Mouse (Mus musculus): ENCODE results near the gene Ankrd39. TPM values are rescaled to one million over a fixed set of nuclear protein-coding genes. Genes with fewer than 3 reads are reported as not detected.
A peak's percentile ranks its signal among the peaks of the same experiment; 100 is the strongest.

Ankrd39 gene
- total and polyA plus RNA-seq, 3 experiments = 6.2 to 11.1 (median 6.3) TPM

DNA sequence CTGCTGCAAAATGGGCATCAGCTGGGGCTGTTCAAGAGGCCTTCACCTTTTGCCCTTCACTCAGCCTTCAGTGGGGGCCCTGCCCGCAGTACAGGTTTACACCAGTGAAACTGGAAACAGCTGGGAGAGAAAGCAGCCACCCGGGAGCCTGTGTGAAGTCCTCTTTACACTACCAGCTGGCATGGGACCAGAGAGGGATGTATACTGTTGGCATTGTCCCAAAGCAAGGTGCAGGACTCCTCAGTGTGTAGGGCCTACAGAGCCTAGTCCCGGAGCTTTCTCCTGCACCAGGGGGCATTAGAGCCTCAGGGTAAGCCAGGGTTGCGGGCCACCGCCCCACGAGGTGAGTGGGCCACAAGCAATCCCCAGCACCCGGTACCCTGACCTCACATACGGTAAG is 16.8 kb downstream of the Ankrd39 start:
- H3K79me2 ChIP-seq (replicated peaks; ENCODE audit: control insufficient read depth, insufficient read depth, low read length) = no peaks in the 10 kb centered on the region
- intact Hi-C loops (cut with DNase I) = no loop called here
- DNase-seq = no peak
- no peak for TF ChIP-seq POLR2A (IDR thresholded peaks at IDR 0.05; ENCODE audit: insufficient read depth, low read depth, low read length)
- TF ChIP-seq EP300 (IDR thresholded peaks at IDR 0.05; ENCODE audit: insufficient read depth, low read depth, low read length) = no peak
- TF ChIP-seq CTCF (IDR thresholded peaks at IDR 0.05) = no peak
- no peak overlapping the region for H3K4me3 ChIP-seq
- WGBS = 63% methylated on average over 8 of the region's 8 CpGs
- H3K27ac ChIP-seq = no peak overlapping the region; the same call in 1 of the 2 replicates
- no peaks in the 10 kb centered on the region for H3K27me3 ChIP-seq (ENCODE audit: control insufficient read depth, insufficient read depth, low read length)
- H3K36me3 ChIP-seq (ENCODE audit: control insufficient read depth, insufficient read depth, low read length) = no peaks in the 10 kb centered on the region
- H3K4me1 ChIP-seq (ENCODE audit: control insufficient read depth, insufficient read depth, low read length) = peaks cover 2% of the 10 kb centered on the region; the same call in 1 of the 2 replicates
- H3K9ac ChIP-seq (ENCODE audit: low read depth, low read length) = no peak overlapping the region

DNA sequence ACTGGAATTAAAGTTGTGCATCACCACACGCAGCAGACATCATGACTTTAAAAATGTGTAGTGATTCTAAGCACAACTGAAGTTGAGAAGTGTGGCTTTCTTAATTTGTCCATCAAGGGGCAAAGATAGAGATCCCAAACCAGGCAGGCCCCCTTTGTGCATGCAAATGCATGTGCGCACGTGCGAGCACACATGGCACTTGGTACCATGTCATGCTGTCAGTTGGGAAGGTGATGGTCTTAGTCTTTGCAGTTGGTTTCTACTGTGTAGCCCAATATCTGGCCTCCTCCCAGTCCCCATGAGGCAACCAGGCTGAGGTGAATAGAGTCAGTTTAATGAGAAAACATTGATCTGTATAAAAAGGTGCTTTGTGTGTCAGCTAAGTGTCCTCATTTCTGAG is 17.4 kb downstream of the Ankrd39 start:
- H3K27me3 ChIP-seq (ENCODE audit: control insufficient read depth, insufficient read depth, low read length) = no peaks in the 10 kb centered on the region
- H3K4me1 ChIP-seq (ENCODE audit: control insufficient read depth, insufficient read depth, low read length) = peaks cover 2% of the 10 kb centered on the region; the same call in 1 of the 2 replicates
- no peaks in the 10 kb centered on the region for H3K79me2 ChIP-seq (replicated peaks; ENCODE audit: control insufficient read depth, insufficient read depth, low read length)
- DNase-seq = no peak
- 92% methylated on average over 4 of the region's 4 CpGs for WGBS
- no peaks in the 10 kb centered on the region for H3K36me3 ChIP-seq (ENCODE audit: control insufficient read depth, insufficient read depth, low read length)
- H3K27ac ChIP-seq = no peak overlapping the region
- TF ChIP-seq POLR2A (IDR thresholded peaks at IDR 0.05; ENCODE audit: insufficient read depth, low read depth, low read length) (0 out of 2 replicates have a peak, but pooled peaks have one; percentile 36), CTCF (IDR thresholded peaks at IDR 0.05) (no peak), EP300 (IDR thresholded peaks at IDR 0.05; ENCODE audit: insufficient read depth, low read depth, low read length) (no peak)
- H3K9ac ChIP-seq (ENCODE audit: low read depth, low read length) = no peak overlapping the region
- no peak overlapping the region for H3K4me3 ChIP-seq
- intact Hi-C loops (cut with DNase I) = no loop called here

DNA sequence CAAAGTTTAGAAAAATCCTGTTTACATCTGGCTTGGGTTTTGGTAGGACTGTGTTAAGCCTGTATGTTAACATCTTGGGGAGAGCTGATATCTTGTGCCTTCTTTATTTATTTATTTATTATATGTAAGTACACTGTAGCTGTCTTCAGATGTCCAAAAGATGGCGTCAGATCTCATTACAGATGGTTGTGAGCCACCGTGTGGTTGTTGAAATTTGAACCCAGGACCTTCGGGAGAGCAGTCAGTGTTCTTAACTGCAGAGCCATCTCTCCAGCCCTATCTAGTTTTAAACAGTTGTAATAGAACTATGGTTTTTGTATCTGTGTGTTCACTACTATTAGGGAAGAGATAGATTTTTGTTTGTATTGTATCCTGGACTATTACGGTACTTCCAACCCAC is 18.0 kb downstream of the Ankrd39 start:
- WGBS = 85% methylated on average over 4 of the region's 4 CpGs
- Histone ChIP-seq H3K9ac (ENCODE audit: low read depth, low read length) (no peak overlapping the region), H3K4me3 (no peak overlapping the region), H3K79me2 (replicated peaks; ENCODE audit: control insufficient read depth, insufficient read depth, low read length) (no peaks in the 10 kb centered on the region), H3K27ac (no peak overlapping the region), H3K36me3 (ENCODE audit: control insufficient read depth, insufficient read depth, low read length) (no peaks in the 10 kb centered on the region), H3K27me3 (ENCODE audit: control insufficient read depth, insufficient read depth, low read length) (no peaks in the 10 kb centered on the region), H3K4me1 (ENCODE audit: control insufficient read depth, insufficient read depth, low read length) (peaks cover 2% of the 10 kb centered on the region; the same call in 1 of the 2 replicates)
- TF ChIP-seq POLR2A (IDR thresholded peaks at IDR 0.05; ENCODE audit: insufficient read depth, low read depth, low read length) = no peak
- TF ChIP-seq EP300 (IDR thresholded peaks at IDR 0.05; ENCODE audit: insufficient read depth, low read depth, low read length) = no peak
- TF ChIP-seq CTCF (IDR thresholded peaks at IDR 0.05) = no peak
- intact Hi-C loops (cut with DNase I) = no loop called here
- no peak for DNase-seq

DNA sequence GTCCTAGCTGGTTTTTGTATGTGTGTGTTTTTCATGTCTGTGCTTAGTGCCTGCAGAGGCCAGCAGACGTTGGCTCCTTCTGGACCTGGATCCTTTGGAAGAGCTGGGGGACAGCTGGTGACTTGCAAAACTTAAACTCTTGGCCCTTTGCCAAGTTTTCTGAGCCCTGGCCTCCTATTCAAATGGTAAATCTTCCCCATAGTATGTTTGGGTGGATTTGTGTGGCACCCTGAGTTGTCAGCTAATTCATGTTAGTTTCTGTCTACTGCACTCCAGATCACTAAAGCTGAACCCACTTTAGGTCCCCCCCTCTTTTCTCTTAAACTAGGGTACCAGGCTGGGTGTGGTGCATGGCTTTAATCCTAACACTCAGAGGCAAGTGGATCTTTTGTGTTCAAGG is 18.9 kb downstream of the Ankrd39 start:
- no peak overlapping the region for H3K4me3 ChIP-seq

DNA sequence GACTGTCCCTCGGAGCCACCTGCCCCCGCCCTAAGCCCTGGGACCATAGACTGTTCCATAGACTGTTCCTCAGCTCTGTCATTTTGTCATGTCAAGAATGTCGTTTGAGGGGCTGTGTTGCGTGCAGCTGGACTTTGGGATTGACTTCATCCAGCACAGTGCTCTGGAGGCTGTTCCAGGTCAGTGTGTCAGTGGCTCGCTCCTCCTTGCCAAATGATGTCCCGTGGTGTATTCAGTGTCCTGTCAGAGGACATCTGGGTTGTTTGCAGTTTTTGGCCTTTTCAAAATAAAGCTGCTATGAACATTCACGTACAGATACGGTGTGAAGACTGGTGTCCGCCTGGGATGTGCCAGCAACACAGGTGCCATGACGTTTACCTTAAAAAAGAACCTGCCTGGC is 20.3 kb downstream of the Ankrd39 start:
- H3K4me3 ChIP-seq = no peak overlapping the region
- 82% methylated on average over 10 of the region's 10 CpGs for WGBS
- H3K27ac ChIP-seq = no peak overlapping the region
- H3K27me3 ChIP-seq (ENCODE audit: control insufficient read depth, insufficient read depth, low read length) = no peaks in the 10 kb centered on the region
- no peak overlapping the region for H3K9ac ChIP-seq (ENCODE audit: low read depth, low read length)
- peaks cover 2% of the 10 kb centered on the region; the same call in 1 of the 2 replicates for H3K4me1 ChIP-seq (ENCODE audit: control insufficient read depth, insufficient read depth, low read length)
- DNase-seq = no peak
- H3K36me3 ChIP-seq (ENCODE audit: control insufficient read depth, insufficient read depth, low read length) = peaks cover 3% of the 10 kb centered on the region
- intact Hi-C loops (cut with DNase I) = no loop called here
- no peaks in the 10 kb centered on the region for H3K79me2 ChIP-seq (replicated peaks; ENCODE audit: control insufficient read depth, insufficient read depth, low read length)
- TF ChIP-seq POLR2A (IDR thresholded peaks at IDR 0.05; ENCODE audit: insufficient read depth, low read depth, low read length) (no peak), EP300 (IDR thresholded peaks at IDR 0.05; ENCODE audit: insufficient read depth, low read depth, low read length) (no peak), CTCF (IDR thresholded peaks at IDR 0.05) (no peak)

More for the DNA sequence above, 18.9 kb downstream of the Ankrd39 start:
- Histone ChIP-seq H3K79me2 (replicated peaks; ENCODE audit: control insufficient read depth, insufficient read depth, low read length) (no peaks in the 10 kb centered on the region), H3K9ac (ENCODE audit: low read depth, low read length) (no peak overlapping the region), H3K27ac (no peak overlapping the region), H3K4me1 (ENCODE audit: control insufficient read depth, insufficient read depth, low read length) (peaks cover 2% of the 10 kb centered on the region; the same call in 1 of the 2 replicates), H3K27me3 (ENCODE audit: control insufficient read depth, insufficient read depth, low read length) (no peaks in the 10 kb centered on the region), H3K36me3 (ENCODE audit: control insufficient read depth, insufficient read depth, low read length) (no peaks in the 10 kb centered on the region)
- TF ChIP-seq POLR2A (IDR thresholded peaks at IDR 0.05; ENCODE audit: insufficient read depth, low read depth, low read length) = 0 out of 2 replicates have a peak, but pooled peaks have one; percentile 23
- no peak for TF ChIP-seq EP300 (IDR thresholded peaks at IDR 0.05; ENCODE audit: insufficient read depth, low read depth, low read length)
- no peak for DNase-seq
- WGBS = 7% methylated on average over 1 of the region's 1 CpGs
- intact Hi-C loops (cut with DNase I) = no loop called here

DNA sequence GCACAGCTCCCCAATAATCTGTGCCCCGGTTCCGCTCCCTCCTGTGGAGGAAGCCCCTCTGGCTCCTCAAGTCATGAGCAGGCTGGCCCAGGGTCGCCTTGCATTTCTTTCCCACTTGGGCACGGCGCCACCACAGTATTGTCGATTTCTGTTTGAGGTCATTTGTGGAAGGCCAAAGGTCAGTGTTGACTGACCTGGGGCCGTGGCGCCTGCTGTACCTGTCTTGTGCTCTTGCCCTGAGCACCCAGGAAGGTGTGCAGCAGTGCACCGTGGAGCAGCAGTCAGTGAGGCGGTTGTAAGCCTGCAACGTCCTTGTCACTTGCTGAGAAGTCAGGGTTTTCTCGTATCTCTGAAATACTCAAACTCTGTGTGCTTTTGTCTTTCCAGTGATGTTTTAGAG is 21.5 kb downstream of the Ankrd39 start:
- 89% methylated on average over 12 of the region's 12 CpGs for WGBS
- H3K4me3 ChIP-seq = no peak overlapping the region
- intact Hi-C loops (cut with DNase I) = no loop called here
- peaks cover 3% of the 10 kb centered on the region for H3K36me3 ChIP-seq (ENCODE audit: control insufficient read depth, insufficient read depth, low read length)
- no peak overlapping the region for H3K27ac ChIP-seq
- no peaks in the 10 kb centered on the region for H3K27me3 ChIP-seq (ENCODE audit: control insufficient read depth, insufficient read depth, low read length)
- TF ChIP-seq CTCF (IDR thresholded peaks at IDR 0.05) = no peak
- TF ChIP-seq EP300 (IDR thresholded peaks at IDR 0.05; ENCODE audit: insufficient read depth, low read depth, low read length) = no peak
- TF ChIP-seq POLR2A (IDR thresholded peaks at IDR 0.05; ENCODE audit: insufficient read depth, low read depth, low read length) = no peak
- no peaks in the 10 kb centered on the region for H3K4me1 ChIP-seq (ENCODE audit: control insufficient read depth, insufficient read depth, low read length)
- no peaks in the 10 kb centered on the region for H3K79me2 ChIP-seq (replicated peaks; ENCODE audit: control insufficient read depth, insufficient read depth, low read length)
- H3K9ac ChIP-seq (ENCODE audit: low read depth, low read length) = no peak overlapping the region
- no peak for DNase-seq
